Mouse (Mus musculus) right cerebral cortex, postnatal 25 days (tissue): Measurements from ENCODE around the gene Man2c1.

Experiments used
- DNase-seq: peaks from one replicate; pipeline ENCODE4 v3.0.0; 2022

Man2c1 gene

DNA sequence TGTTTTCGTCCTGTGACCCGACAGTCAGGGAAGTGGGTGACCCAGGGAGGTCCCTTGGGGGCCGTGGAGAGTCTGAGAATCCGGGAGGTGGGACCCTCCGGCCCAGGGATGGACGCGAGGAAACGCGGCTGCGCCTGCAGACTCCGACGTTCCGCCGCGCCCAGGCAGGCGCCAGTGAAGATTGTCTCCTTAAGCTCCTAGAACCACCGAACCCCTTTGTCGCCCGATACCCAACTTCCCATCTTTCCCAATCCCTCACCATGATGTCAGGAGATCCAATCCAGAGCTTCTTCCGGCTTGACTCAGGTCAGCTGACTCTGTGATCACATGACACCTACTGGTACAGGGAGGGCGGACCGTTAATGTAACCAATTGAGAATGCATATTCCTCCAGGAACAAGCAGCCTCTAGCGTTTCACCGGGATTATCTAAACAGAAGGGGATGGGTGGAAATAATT is 27.6 kb downstream of the Man2c1 start, which contains the start of gene Commd4:
Gene Commd4, minus strand, starts transcription at position 319 of the 458 bp plus-strand sequence.
- DNase-seq, result peak; percentile 85

DNA sequence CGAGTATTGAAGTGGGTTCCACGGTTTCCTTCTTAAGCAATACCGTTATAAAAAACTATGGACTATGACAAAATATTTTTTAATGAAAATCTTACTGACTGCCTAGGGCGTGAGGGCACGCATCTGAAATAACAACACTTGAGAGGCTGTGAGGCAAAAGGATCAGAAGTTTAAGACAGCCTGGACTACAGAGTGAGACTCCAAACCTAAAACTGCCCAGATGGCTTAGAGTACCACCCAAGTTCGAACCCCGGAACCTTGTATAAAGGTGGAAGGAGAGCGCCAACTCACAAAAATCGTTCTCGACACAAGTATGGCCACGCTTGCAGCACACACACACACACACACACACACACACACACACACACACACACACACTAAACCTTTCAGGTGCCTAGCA is 28.0 kb downstream of the Man2c1 start:
- DNase-seq, result no peak

DNA sequence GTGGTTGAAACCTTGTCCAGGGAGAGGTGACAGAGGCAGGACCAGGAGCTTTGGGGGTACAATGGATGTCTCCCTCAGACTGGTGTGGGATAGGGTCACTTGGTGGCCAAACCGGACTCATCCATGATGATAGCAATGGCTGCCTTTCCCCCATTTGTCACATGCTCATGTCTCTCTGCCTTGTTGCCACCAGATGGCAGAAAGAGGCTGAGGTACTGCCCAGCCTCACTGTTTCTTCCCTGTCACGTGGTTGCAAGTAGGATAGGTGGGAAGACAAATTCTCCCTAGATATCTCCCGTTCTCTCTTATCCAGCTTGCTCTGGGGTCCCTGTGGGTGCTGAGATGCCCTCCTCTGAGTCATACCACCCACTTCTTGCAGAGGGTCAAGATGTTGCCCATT is 32.0 kb downstream of the Man2c1 start:
- DNase-seq, result no peak

DNA sequence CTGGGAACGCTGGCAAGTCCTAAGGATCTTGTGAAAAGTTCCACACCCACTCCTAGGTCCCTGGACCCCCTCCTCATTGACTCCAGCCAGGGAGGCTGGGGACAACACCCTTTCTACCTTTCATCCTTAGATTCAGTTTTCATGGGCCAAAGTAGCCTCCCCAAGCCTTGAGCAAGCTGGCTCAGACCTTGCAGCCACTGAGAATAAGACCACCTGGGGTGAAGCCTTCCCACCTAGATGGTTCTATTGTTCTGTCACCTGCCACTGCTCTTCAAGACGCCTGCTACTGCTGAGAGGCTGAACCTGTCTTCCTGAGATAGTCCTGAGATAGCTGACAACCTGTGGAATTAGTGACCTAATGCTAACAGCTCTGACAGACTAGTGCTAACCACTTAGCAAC is 32.6 kb downstream of the Man2c1 start:
- no peak for DNase-seq

DNA sequence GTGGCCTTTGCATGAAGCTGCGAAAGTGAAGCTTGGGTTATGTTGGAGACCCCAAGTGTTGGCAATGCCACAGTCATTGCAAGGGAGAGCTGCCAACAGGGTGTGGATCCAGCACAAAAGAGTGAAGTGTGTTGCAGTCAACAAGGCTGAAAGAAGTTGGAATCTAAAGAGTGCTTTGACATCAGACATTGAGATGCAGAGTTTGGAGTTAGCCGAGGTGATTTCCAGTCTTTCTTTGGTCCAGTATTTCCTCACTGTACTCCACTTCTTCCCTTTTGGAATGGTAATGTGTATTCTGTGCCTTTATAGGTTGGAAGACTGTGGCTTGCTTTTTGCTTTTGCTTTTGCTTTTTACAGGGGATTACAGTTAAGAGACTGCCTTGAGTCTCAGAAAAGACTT is 35.7 kb downstream of the Man2c1 start:
- DNase-seq, result no peak

DNA sequence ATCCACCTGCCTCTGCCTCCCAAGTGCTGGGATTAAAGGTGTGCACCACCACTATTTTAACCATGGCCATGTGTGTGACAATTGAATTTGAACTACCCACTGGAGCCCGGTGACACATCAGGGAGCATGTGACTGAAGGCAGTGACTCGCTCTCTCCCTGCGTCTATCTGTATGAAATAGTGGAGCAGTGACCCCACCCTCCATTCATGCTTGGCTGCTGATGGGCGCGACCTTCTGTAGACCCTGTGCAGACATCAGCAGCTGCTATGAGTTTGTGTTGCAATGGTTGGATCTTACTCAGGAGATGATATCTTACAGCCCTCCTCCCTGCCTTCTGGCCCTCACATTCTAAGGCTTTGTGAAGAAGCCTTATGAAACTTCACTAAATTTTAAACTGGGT is 37.9 kb downstream of the Man2c1 start:
- DNase-seq, result no peak
